Mouse (Mus musculus): ENCODE measurements around the gene Susd6.
A peak's percentile ranks its signal among the peaks of the same experiment; 100 is the strongest.
"Not testable (repeated sequence)": the region's sequence is repeated elsewhere in the genome, so short reads cannot be mapped to it uniquely, and the experiment has no call there.

Gene Susd6

DNA sequence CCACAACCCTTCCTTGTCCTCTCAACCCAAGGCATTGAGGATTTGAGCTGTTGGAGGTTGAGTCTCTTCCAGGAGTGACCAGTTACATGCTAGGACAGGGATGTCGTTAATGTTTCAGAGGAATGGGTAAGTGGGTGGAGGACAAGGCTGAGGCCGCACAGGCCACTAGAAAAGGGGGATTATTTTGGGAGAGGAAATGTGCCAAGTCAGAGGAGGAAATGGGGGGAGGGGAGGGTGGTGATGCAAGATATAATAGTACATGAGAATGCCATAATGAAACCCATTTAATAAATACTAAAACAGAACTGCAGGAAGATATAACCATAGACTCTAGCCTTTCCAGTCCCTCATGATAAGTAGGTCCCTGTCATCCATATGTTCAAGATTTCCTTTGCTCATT lies 19.7 kb downstream of the Susd6 start:
- no peak for ATAC-seq (ENCODE audit: insufficient number of reproducible peaks, low FRiP score, low TSS enrichment)

DNA sequence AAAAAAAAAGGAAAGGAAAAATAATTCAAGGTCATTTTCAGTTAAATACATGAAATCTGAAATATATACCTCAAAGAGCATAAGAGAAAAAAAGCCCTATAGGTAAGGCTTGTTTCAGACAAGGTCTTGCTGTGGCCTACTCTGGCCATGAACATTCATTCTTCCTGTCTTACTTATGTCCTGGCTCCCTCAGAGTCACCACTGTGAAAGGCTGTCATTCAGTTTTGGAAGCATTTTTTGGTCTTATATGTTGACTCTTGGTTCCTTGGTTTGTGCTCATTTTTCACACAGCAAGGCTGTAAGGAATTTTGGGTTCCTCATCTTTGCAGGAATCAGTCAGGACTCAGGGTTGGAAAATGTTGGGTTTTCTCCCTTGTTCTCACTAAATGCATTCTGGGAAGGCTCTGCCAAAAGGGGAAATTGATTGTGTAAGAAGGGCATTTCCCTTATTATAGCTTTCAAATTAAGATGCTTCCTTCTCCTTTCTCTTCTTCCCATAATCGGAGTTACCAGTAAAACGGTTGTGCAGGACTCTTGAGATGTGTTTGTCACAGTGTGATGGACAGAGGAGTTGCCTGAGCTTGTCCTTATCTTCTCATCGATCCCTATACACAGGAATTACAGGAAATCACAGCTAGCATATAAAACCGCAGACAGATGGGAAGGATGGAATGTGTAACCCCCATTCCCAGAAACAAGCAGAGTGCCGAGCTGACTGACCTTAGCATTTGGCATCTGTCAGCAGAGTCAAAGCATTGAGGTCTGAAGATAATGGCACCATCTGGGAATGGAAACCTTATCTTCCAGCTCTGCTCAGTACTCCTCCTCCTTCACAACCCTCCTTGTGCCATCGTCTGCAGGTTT lies 21.6 kb downstream of the Susd6 start:
- ATAC-seq (ENCODE audit: insufficient number of reproducible peaks, low FRiP score, low TSS enrichment) = no peak

DNA sequence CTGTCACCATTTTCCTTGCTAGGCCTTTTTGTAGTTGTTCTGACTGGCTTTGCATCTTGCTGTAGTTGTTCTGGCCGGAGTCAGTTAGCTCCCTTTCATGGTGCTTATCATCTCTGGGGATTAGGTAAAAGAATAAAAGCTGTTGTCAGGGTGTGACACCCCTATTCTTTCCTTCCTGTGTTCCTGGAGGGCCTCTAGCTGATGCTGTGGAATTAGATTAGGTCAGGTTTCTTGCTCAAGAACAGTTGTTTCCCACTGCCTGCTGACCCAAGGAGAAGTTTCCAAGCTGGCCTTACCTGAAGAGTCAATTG lies 22.2 kb downstream of the Susd6 start:
- ATAC-seq (ENCODE audit: insufficient number of reproducible peaks, low FRiP score, low TSS enrichment) = no peak

DNA sequence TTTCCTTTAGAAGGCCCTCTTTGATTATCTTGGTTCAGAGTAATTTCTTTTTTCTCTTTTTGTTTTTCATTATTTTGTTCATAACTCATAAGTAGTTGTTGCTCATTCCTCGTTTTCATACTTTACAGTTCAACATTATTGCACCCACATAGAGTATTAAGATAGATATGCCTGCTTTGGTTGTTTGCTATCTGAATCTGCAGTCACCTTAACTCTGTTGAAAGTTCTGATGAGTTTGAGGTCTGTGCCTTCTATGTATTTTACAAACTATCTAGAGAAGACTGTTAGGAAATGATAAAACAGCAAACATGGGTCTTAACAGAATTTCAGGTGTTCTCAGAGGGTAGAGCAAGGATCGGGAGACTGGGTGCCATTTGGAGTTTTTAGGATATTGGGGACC lies 23.1 kb downstream of the Susd6 start:
- no peak for ATAC-seq (ENCODE audit: insufficient number of reproducible peaks, low FRiP score, low TSS enrichment)

DNA sequence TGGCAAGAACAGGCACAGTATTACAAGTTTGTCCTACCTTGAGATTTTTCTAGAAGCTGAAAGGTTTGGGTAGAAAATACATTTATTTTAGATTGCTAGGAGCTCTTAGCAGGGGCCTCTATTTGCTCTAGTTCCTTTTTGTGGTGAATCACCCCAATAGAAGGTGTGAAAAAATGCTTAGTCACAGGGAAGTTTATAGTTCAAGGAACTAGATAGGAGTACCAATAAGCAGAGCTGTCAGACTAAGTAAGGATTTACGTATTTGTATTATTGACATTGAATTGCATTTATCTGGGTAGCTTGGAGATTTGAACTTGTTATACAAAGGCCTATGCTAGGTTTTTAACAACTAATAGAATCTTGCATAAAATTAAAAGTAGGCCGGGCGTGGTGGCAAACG lies 23.6 kb downstream of the Susd6 start:
- ATAC-seq (ENCODE audit: insufficient number of reproducible peaks, low FRiP score, low TSS enrichment) = no peak

DNA sequence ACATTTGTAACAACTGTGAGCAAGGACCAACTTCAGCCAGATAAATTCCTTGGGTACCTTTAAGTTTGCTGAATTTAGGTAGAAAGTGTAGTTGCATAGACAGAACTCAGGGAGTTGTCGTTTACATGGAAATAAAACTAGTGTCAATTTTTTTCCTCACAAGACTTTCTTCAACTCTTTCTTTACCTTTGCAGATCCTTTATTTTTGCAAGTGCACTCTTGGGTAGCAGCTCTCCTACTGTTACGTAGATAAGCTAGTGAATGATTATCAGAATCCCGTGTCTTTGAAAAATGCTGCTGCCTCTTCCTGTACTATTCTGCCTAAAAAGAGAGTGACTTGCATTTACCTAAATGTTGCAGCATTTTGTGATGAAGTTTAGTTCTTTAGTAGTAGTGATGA lies 24.2 kb downstream of the Susd6 start:
- ATAC-seq (ENCODE audit: insufficient number of reproducible peaks, low FRiP score, low TSS enrichment) = no peak

DNA sequence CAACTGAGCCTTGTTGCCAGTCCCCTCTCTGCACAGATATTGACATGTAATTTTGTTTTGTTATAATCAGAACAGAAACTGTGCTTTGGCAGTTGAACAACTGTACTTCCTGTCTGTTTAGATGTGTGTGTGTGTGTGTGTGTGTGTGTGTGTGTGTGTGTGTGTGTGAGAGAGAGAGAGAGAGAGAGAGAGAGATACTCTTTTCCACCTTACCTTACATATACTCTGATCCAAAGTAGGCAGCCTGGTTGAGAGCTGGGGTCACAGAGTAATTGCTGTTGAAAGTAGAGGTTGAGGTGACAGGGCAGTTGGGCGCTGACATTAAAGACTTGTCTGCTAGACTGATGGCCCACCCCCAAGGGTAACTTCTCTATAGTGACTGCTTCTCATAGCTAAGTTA lies 25.0 kb downstream of the Susd6 start:
- ATAC-seq (ENCODE audit: insufficient number of reproducible peaks, low FRiP score, low TSS enrichment) = no peak

DNA sequence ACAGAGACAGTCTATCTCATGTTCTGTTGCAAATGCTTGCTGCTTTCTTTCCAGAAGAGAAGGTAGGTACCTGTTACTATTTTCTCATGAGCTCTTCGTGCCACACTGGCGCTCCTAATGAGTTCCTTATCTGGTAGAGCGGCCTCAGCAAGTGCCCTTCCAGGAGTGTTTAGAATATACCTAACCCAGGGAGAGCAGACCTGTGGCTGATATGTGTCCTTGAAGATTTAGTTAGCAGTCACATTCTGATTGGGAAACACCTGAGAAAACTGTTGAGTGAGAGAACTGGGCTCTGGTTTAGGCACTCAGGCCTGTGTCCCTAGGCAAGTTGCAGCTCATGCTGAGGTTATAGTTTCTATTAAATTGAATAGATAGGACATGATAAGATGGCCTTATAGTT lies 25.6 kb downstream of the Susd6 start:
- ATAC-seq (ENCODE audit: insufficient number of reproducible peaks, low FRiP score, low TSS enrichment) = no peak

DNA sequence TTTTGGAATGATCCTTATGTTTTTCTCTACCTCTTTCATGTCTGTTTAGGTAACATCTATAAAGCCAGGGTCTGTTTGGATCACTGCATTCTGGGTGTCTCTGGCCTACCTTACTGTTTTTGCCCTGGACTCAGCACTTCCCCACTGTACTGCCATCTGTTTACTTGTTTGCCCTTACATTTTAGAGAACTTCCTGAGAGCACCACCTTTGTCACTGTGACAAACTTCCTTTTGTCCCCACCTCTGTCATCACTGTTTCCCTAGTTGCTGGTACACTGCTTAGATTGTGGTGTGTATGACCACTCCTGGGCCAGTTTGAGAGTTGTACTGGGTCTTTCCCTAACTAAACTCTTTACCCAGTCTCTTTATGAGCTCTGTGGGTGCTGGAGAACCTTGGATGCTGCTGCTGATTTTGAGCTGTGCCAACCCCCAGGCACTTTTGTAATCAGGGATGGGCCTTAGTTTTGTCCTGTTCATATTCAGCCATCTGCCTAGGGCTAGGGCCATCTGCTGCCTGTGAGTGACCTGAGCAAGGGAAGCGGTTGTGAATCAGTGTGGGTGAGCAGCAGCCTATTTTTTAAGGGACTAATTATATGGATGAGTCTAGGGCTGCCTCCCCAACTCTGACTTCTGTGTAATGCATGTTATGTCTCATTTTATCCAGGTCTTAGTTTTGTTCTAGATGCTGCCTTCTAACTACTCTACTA lies 26.2 kb downstream of the Susd6 start:
- ATAC-seq (ENCODE audit: insufficient number of reproducible peaks, low FRiP score, low TSS enrichment) = peak; percentile 94

DNA sequence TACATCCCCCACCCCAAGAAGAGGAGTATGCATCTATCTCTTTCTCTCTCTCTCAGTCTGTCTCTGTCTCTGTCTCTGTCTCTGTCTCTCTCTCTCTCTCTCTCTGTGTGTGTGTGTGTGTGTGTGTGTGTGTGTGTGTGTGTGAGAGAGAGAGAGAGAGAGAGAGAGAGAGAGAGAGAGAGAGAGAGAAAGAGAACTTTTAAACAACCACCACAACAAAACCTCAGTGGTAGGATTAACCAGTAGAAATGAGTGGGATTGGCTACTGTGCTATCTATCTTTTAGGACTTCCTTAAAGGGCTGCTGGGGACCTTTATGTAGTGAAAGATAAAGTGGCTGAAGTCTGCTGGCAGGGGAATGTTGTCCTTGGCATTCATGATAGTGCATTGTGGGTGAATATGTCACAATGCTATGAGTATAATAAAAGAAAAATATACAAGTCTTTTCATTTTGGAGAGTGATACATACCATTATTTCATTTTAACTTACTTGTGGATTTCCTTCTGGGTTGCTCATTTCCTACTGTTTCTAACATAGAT lies 27.5 kb downstream of the Susd6 start:
- ATAC-seq (ENCODE audit: insufficient number of reproducible peaks, low FRiP score, low TSS enrichment) = no peak

DNA sequence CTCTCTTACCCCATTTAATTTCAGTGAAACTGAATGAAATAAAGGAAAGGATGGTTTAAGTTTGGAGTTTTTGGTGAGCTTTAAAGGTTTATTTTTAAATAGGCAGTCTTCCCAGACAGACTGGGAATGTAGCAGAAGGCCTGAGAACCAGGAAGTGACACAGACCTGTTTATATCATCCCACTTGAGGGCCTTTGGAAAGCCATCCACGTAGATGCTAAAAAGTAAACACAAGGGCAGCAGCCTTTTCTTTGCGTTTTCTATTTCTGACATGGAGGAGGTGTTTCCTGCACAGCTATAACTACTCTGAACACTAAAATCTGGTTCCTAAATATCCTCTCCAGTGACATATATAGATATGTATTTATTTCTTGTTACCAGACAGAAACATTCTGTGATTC lies 28.7 kb downstream of the Susd6 start:
- ATAC-seq (ENCODE audit: insufficient number of reproducible peaks, low FRiP score, low TSS enrichment) = not testable (repeated sequence)

DNA sequence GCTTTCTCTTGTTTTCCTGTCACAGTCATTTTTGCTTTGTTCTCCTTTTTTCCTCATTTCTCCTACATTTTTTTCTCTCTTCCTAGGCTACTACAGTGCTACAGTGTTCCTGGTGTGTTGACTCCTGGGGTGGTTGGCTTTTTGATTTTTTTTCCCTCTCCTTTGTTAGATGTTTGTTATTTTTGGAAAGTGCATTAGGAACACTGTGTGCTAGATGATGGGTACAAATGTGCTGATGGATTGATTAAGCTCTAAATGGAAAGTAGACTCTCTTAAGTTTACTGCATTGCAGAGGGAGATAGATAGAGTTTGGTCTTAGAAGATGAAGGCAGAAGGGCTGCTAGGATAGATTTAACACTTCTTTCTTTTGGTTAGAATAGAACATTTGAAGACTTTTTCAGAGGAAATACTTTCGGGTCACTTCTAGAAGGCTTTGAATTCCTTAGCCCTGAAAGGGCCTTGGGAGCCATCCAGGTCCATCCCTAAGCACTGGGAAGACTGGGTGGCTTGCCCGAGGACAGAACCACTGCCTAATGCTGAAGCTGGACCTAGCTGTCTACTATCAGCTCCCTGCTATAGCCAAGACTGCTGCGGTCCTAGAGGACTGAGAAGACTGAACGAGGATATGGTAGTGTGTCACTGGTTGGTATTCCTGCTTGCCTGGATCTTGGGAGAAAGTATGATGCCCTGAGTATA lies 31.1 kb downstream of the Susd6 start:
- ATAC-seq (ENCODE audit: insufficient number of reproducible peaks, low FRiP score, low TSS enrichment) = 0 out of 2 replicates have a peak, but pooled peaks have one; percentile 16

DNA sequence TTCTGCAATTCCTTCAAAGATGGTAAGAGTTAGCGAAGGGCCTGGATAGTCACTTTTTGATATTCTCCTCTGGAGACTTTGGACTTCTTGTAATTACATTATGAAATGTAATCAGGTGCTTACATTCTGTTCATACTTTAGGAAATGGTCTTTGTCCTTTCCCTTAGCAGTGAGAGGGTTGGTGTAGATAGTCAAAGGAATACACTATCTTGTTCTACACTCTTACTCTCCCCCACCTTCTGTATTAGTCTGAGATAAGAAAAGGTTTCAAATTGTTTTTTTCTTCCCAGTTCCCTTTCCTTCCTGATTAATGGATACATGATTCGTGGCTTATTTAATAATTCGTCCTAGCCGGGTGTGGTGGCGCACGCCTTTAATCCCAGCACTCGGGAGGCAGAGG lies 32.2 kb downstream of the Susd6 start:
- ATAC-seq (ENCODE audit: insufficient number of reproducible peaks, low FRiP score, low TSS enrichment) = no peak

DNA sequence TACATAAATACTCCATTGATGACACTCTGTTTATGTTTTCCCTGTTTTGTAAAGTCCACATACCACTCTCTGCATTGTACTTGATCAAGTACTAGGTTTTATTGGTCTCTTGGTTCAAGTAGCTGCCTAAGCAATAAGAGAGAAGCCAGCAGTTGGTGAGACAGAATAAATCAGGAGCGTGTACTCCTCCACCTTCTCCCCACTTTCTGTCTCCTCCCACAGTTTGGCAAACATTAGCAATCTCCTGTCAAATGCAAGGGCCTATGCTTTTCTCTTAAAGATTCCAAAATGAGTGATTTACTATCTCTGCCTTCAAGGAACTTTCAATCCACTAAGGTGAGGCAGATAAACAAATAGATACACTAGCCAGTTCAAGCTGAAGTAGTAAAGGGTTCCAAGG lies 33.9 kb downstream of the Susd6 start:
- ATAC-seq (ENCODE audit: insufficient number of reproducible peaks, low FRiP score, low TSS enrichment) = no peak

DNA sequence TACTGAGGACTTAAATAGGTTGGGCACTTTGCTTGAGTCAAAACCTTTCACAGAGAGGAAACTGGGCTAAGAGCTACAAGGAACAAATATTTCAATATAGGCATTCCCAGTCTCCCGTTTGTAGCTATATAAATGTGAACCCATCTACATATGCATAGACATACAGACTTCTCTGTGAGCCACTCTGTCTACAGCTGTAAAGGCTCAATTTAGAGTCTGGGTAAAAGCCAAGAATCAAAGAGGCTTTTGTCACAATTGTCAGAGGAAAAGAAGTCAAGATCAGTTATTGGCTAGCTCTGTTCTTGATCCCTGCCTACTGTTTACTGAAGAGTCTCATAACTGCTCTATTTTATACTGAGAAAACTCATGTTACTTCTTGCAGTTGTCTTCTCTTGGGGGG lies 36.1 kb downstream of the Susd6 start:
- no peak for ATAC-seq (ENCODE audit: insufficient number of reproducible peaks, low FRiP score, low TSS enrichment)

DNA sequence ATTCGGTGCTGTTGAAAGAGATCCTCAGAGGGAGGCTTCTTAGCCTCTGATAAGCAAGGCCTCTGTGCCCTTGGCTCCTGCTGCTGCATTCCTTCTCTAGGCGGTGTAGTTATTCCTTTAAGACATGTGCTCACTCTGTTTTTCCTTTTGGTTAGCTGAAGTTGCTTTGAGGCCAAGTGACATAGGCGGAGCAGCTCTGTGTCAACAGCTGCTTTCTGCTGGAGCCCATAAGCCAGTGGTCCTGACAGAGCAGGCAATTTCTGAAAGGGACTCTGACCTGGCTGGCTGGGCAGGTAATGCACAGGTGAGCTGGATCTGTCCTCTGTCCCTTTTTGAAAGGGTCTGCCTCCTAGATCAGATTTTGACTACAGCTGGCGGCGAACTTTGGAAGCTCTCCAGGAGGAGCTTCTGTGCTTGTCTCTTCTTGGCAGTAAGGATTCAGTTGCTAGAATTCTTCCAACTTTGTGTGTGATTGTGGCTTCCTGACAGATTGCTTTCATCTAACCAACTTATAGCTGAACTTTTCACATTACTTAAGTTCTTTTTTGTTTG lies 37.2 kb downstream of the Susd6 start:
- ATAC-seq (ENCODE audit: insufficient number of reproducible peaks, low FRiP score, low TSS enrichment) = no peak

DNA sequence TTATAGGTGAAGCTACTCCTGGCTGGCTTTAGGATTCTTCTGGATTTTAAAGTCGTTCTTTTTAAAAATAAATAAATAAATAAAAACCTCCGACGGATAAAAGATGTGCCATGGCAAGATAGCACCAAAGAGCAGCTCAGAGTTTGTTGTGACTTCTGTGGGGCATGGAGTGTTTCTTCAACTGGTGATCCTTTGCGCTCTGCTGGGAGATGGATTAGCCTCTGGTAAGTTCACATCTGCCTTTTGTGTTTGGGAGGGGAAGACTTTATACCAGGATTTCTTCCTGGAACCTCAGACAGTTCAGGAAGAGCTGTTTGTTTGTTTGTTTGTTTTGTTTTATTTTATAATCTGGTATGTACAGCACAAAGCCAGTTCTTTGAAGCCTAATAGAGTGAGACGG lies 37.7 kb downstream of the Susd6 start:
- ATAC-seq (ENCODE audit: insufficient number of reproducible peaks, low FRiP score, low TSS enrichment) = no peak

DNA sequence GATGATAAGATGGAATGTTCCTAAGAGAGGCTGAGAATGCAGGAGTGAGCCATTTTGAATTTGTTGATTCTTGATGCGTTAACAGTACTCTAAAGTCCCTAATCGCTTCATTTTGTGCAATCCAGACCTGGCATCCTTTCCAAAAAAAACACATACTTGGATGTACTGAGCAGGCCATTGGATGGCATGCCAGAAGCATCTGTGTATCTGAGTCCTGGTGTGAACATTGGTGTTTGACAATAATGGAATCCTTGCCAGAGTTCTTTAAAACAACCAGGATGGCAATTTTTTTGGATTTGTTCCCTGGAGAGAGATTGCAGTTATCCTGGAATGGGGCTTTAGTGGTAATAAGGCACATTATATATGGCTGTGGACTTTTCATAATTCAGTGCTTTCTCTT lies 38.6 kb downstream of the Susd6 start:
- ATAC-seq (ENCODE audit: insufficient number of reproducible peaks, low FRiP score, low TSS enrichment) = no peak

DNA sequence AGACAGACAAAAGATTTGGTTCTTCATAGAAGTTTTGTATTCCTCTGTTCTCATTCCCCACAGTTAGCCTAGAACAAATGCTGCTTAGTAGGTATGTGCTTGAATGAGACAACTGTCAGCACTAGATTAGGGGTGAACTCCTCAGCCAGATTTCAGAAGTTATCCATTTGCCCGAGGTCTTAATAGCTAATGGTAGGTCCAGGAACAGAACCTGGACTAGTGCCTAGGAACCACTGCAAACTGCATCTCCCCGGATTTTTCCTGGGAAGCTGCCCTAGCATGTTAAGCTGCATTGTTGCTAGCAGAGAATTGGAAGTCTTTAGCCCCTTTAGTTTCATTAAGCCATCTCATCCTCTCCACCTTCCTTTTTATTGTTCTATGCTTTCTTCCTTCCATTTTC lies 39.9 kb downstream of the Susd6 start:
- no peak for ATAC-seq (ENCODE audit: insufficient number of reproducible peaks, low FRiP score, low TSS enrichment)

DNA sequence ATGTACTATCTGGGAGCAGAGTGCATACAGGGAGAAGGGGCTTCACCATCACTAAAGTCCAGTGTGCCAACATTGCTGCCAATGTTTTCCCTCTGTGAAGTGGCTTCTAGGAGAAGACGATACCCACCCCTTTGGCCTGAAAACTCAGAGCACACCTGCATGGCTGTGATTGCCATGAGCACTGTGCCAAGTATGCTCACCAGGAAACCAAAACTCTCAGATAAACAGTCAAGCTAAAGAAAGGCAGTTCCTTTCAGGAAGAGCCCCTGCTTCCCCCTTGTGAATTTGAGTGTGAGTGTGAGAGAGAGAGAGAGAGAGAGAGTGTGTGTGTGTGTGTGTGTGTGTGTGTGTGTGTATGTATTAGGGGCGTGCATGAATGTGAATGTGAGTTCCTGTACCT lies 40.5 kb downstream of the Susd6 start:
- ATAC-seq (ENCODE audit: insufficient number of reproducible peaks, low FRiP score, low TSS enrichment) = no peak

DNA sequence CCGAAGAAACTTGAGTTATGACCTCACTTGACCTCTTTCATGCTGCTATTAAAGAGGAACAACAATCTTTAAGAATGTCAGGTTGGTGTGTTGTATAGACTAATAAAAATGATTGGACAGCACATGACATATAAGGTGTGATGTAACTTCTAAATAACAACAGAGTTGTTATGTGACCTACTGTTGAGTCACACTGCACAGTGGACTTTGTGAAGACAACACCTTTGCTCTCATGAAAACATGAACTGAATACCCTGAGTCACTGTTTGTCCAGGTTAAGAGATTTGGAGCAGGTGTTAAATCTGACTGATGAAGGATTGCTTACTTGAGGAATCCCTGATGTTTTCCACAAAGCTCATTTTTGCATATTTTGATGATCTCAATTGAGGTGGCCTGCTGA lies 42.0 kb downstream of the Susd6 start:
- no peak for ATAC-seq (ENCODE audit: insufficient number of reproducible peaks, low FRiP score, low TSS enrichment)
